Mouse (Mus musculus) heart, postnatal 36 days (tissue): ENCODE data around the gene Knop1. TPM values are rescaled to one million over a fixed set of nuclear protein-coding genes. Genes with fewer than 3 reads are reported as not detected.

Source experiments
- DNase-seq, 2 experiments: peaks; one replicate each; pipeline ENCODE4 v3.0.0; 2021 to 2022
- intact Hi-C: fragments of 180-260 bp; cut with DNase I; formaldehyde crosslinking; loops from one replicate; pipeline ENCODE4 v1.15.1; 2025
- total RNA-seq, 2 experiments: library from RNA; stranded (reverse); gene quantifications; 2 replicates each; pipeline ENCODE4 v1.2.3; 2021

The Knop1 gene
- total RNA-seq, 2 experiments from 2014 or later: 14.3 to 19.5 TPM

DNA sequence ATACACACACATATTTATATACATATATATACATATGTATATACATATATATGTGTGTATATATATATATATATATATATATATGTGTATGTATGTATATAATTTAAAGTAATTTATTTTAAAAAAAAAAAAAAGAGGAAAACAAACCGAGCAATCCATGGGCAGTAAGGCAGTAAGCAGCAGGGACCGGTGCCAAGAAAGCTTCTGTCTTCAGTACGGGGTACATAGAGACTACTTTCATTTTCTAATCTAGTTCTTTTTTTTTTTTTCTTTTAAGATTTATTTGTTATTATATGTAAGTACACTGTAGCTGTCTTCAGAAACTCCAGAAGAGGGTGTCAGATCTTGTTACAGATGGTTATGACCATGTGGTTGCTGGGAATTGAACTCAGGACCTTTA lies 54.3 kb downstream of the Knop1 start:
- peak in 1 of 2 experiments; percentile 47 for DNase-seq
- intact Hi-C loops: no loop called here

- intact Hi-C loops: no loop called here
- no peak for DNase-seq
These were observed 55.8 kb downstream of the Knop1 start for GRCm38 (mm10) chr7:118800112-118800734.

- intact Hi-C loops: no loop called here
- DNase-seq: no peak
These were observed 57.9 kb downstream of the Knop1 start for GRCm38 (mm10) chr7:118798105-118798570.

DNA sequence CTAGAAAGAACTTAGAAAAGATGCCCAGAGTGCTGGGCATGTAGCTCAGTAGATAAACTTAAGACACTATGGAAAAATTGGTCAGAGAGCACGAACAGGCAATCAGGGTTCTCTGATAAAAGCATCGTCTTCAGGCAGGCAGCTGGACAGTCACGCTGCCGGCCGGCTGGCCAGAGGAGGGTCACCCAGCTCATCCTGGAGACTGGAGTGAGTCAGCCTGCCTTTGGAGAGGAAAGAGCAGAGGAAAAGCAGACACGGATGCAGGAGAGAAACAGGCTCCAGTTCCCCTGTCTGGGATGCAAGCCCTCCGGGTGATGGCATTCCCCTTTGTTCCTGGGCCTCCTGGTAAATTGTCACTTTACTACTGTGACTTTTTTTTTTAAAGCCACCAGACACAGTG lies 58.5 kb downstream of the Knop1 start:
- no peak for DNase-seq
- intact Hi-C loops: no loop called here

- intact Hi-C loops: no loop called here
- DNase-seq: no peak
These were observed 59.2 kb downstream of the Knop1 start for GRCm38 (mm10) chr7:118796838-118797237.

DNA sequence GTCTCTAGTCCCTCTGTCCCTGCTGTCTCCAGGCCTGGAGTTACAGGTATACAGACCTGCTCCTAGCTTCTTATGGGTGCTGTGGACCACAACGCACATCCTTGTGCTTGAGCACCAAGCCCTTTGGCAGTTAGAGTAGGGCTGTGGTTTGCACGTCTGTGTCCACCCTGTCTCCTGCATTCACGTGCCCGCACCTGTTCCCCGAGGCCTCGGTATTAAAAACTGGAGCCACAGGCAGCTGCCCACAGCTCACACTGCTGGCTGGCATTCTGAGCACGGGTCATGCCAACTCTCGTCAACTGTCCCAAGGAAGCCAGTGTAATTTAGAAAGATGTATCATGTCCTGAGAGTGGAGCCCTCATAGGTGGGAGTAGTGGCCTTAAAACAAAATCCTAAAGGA lies 60.3 kb downstream of the Knop1 start:
- intact Hi-C loops: no loop called here
- DNase-seq: no peak

- intact Hi-C loops: no loop called here
These were observed 62.2 kb downstream of the Knop1 start for GRCm38 (mm10) chr7:118793899-118794298.

More at GRCm38 (mm10) chr7:118793899-118794298, 62.2 kb downstream of the Knop1 start:
- no peak for DNase-seq

Other genes with a start within 250 kb of the Knop1 start
- gene Gde1, start 150.5 kb downstream of the Knop1 start, total RNA-seq: 10 to 100 TPM; 30.6 to 32.5 TPM
- 1 to 10 TPM; 2.3 to 3.3 TPM for gene Ccp110, start 143.7 kb downstream of the Knop1 start, total RNA-seq
- gene Vps35l, start 116.0 kb downstream of the Knop1 start, total RNA-seq: 10 to 100 TPM; 21.7 to 25.5 TPM
- under 1 TPM; 0.33 to 0.35 TPM for gene Iqck, start 502 bp downstream of the Knop1 start, total RNA-seq
- 10 to 100 TPM; 14.7 to 15.6 TPM for gene Gprc5b, start 139.0 kb upstream of the Knop1 start, total RNA-seq